Mouse (Mus musculus): ENCODE data around the gene Inip. TPM values are rescaled to one million over a fixed set of nuclear protein-coding genes. Genes with fewer than 3 reads are reported as not detected.

Inip gene
- polyA plus RNA-seq, 1 experiment from 2014 or later: 68.0 TPM

- Histone ChIP-seq H3K27ac (no peak overlapping the region), H3K4me3 (no peak overlapping the region), H3K4me1 (peaks cover 18% of the 10 kb centered on the region), H3K36me3 (peaks cover 14% of the 10 kb centered on the region), H3K9ac (no peak overlapping the region), H3K9me3 (no peaks in the 10 kb centered on the region), H3K4me2 (peak overlapping the region; percentile 14), H3K27me3 (no peaks in the 10 kb centered on the region)
- ATAC-seq (ENCODE audit: insufficient number of reproducible peaks, insufficient read depth, low FRiP score, low TSS enrichment, low read depth): no peak
- WGBS: 24% methylated on average over 7 of the region's 7 CpGs
These were observed 35.9 kb downstream of the Inip start for GRCm38 (mm10) chr4:59765385-59766005.

GRCm38 (mm10) chr4:59764950-59765349 is 36.4 kb downstream of the Inip start:
- Histone ChIP-seq H3K4me2 (peak overlapping the region; percentile 14), H3K27ac (no peak overlapping the region), H3K36me3 (peaks cover 8% of the 10 kb centered on the region), H3K4me1 (peaks cover 20% of the 10 kb centered on the region), H3K9me3 (no peaks in the 10 kb centered on the region), H3K27me3 (no peaks in the 10 kb centered on the region), H3K9ac (no peak overlapping the region), H3K4me3 (no peak overlapping the region)
- ATAC-seq (ENCODE audit: insufficient number of reproducible peaks, insufficient read depth, low FRiP score, low TSS enrichment, low read depth): no peak
- 72% methylated on average over 7 of the region's 7 CpGs for WGBS

GRCm38 (mm10) chr4:59761365-59761729 is 40.0 kb downstream of the Inip start:
- WGBS: 64% methylated on average over 4 of the region's 4 CpGs

GRCm38 (mm10) chr4:59760636-59761364 is 40.6 kb downstream of the Inip start:
- H3K9me3 ChIP-seq: no peaks in the 10 kb centered on the region
- no peaks in the 10 kb centered on the region for H3K27me3 ChIP-seq
- H3K36me3 ChIP-seq: no peaks in the 10 kb centered on the region
- no peak for ATAC-seq (ENCODE audit: insufficient number of reproducible peaks, insufficient read depth, low FRiP score, low TSS enrichment, low read depth)
- no peak overlapping the region for H3K4me3 ChIP-seq
- H3K4me2 ChIP-seq: no peak overlapping the region
- H3K27ac ChIP-seq: 0 out of 2 replicates have a peak overlapping the region, but pooled peaks have one; percentile 44
- WGBS: 49% methylated on average over 10 of the region's 10 CpGs
- H3K4me1 ChIP-seq: peaks cover 28% of the 10 kb centered on the region
- H3K9ac ChIP-seq: no peak overlapping the region

More at GRCm38 (mm10) chr4:59761365-59761729, 40.0 kb downstream of the Inip start:
- H3K27me3 ChIP-seq: no peaks in the 10 kb centered on the region
- H3K9ac ChIP-seq: no peak overlapping the region
- no peaks in the 10 kb centered on the region for H3K36me3 ChIP-seq
- ATAC-seq (ENCODE audit: insufficient number of reproducible peaks, insufficient read depth, low FRiP score, low TSS enrichment, low read depth): no peak
- no peak overlapping the region for H3K27ac ChIP-seq
- peaks cover 30% of the 10 kb centered on the region for H3K4me1 ChIP-seq
- no peak overlapping the region for H3K4me3 ChIP-seq
- H3K4me2 ChIP-seq: no peak overlapping the region
- no peaks in the 10 kb centered on the region for H3K9me3 ChIP-seq

- Histone ChIP-seq H3K9me3 (no peaks in the 10 kb centered on the region), H3K36me3 (no peaks in the 10 kb centered on the region), H3K4me2 (no peak overlapping the region), H3K4me1 (peaks cover 20% of the 10 kb centered on the region), H3K9ac (no peak overlapping the region), H3K27ac (0 out of 2 replicates have a peak overlapping the region, but pooled peaks have one; percentile 44), H3K27me3 (no peaks in the 10 kb centered on the region), H3K4me3 (no peak overlapping the region)
- 75% methylated on average over 4 of the region's 4 CpGs for WGBS
- ATAC-seq (ENCODE audit: insufficient number of reproducible peaks, insufficient read depth, low FRiP score, low TSS enrichment, low read depth): no peak
These were observed 41.4 kb downstream of the Inip start for GRCm38 (mm10) chr4:59760016-59760415.

GRCm38 (mm10) chr4:59757452-59758435 is 43.6 kb downstream of the Inip start:
- Histone ChIP-seq H3K27ac (no peak overlapping the region), H3K4me1 (peaks cover 17% of the 10 kb centered on the region), H3K4me2 (no peak overlapping the region), H3K9ac (no peak overlapping the region), H3K9me3 (no peaks in the 10 kb centered on the region), H3K27me3 (no peaks in the 10 kb centered on the region), H3K36me3 (0 out of 2 replicates have a peak, but pooled peaks cover 2% of the 10 kb centered on the region), H3K4me3 (no peak overlapping the region)
- WGBS: 67% methylated on average over 12 of the region's 12 CpGs
- no peak for ATAC-seq (ENCODE audit: insufficient number of reproducible peaks, insufficient read depth, low FRiP score, low TSS enrichment, low read depth)

GRCm38 (mm10) chr4:59756332-59757082 is 44.9 kb downstream of the Inip start:
- H3K36me3 ChIP-seq: peaks cover 10% of the 10 kb centered on the region

GRCm38 (mm10) chr4:59753491-59754140 is 47.8 kb downstream of the Inip start:
- Histone ChIP-seq H3K27me3 (no peaks in the 10 kb centered on the region), H3K4me2 (no peak overlapping the region), H3K4me3 (no peak overlapping the region), H3K4me1 (peaks cover 10% of the 10 kb centered on the region; the same call in 1 of the 2 replicates), H3K9ac (no peak overlapping the region), H3K27ac (no peak overlapping the region), H3K36me3 (peaks cover 10% of the 10 kb centered on the region), H3K9me3 (no peaks in the 10 kb centered on the region)
- ATAC-seq (ENCODE audit: insufficient number of reproducible peaks, insufficient read depth, low FRiP score, low TSS enrichment, low read depth): no peak
- 70% methylated on average over 13 of the region's 13 CpGs for WGBS

More at GRCm38 (mm10) chr4:59756332-59757082, 44.9 kb downstream of the Inip start:
- H3K4me2 ChIP-seq: no peak overlapping the region
- WGBS: 83% methylated on average over 9 of the region's 9 CpGs
- no peak overlapping the region for H3K4me3 ChIP-seq
- H3K4me1 ChIP-seq: peaks cover 17% of the 10 kb centered on the region
- no peak for ATAC-seq (ENCODE audit: insufficient number of reproducible peaks, insufficient read depth, low FRiP score, low TSS enrichment, low read depth)
- H3K9me3 ChIP-seq: no peaks in the 10 kb centered on the region
- H3K9ac ChIP-seq: no peak overlapping the region
- no peaks in the 10 kb centered on the region for H3K27me3 ChIP-seq
- no peak overlapping the region for H3K27ac ChIP-seq

GRCm38 (mm10) chr4:59739882-59740281 is 61.5 kb downstream of the Inip start:
- Histone ChIP-seq H3K9me3 (peaks cover 6% of the 10 kb centered on the region; the same call in 1 of the 2 replicates), H3K4me3 (no peak overlapping the region), H3K9ac (no peak overlapping the region), H3K36me3 (peaks cover 8% of the 10 kb centered on the region), H3K27ac (no peak overlapping the region), H3K4me2 (no peak overlapping the region), H3K4me1 (no peaks in the 10 kb centered on the region), H3K27me3 (no peaks in the 10 kb centered on the region)
- no peak for ATAC-seq (ENCODE audit: insufficient number of reproducible peaks, insufficient read depth, low FRiP score, low TSS enrichment, low read depth)
- WGBS: 77% methylated on average over 2 of the region's 2 CpGs

GRCm38 (mm10) chr4:59739321-59739720 is 62.1 kb downstream of the Inip start:
- WGBS: 95% methylated on average over 4 of the region's 4 CpGs
- Histone ChIP-seq H3K4me1 (no peaks in the 10 kb centered on the region), H3K9ac (no peak overlapping the region), H3K27ac (no peak overlapping the region), H3K27me3 (no peaks in the 10 kb centered on the region), H3K4me3 (no peak overlapping the region), H3K9me3 (peaks cover 6% of the 10 kb centered on the region; the same call in 1 of the 2 replicates), H3K36me3 (peaks cover 8% of the 10 kb centered on the region), H3K4me2 (no peak overlapping the region)
- ATAC-seq (ENCODE audit: insufficient number of reproducible peaks, insufficient read depth, low FRiP score, low TSS enrichment, low read depth): no peak
